Mouse (Mus musculus) thymus, adult 2 months (tissue): ENCODE results near the gene Abhd16a.
"Not testable (repeated sequence)": the region's sequence is repeated elsewhere in the genome, so short reads cannot be mapped to it uniquely, and the experiment has no call there.

Experiments
- CTCF ChIP-seq: fragments of 200-500 bp; IDR thresholded peaks from 2 replicates; pipeline ENCODE4 v1.5.1; 2012; ENCODE audit warnings: mild to moderate bottlenecking, control low read depth, low read length, moderate library complexity, borderline replicate concordance; ENCODE audit not compliant: control insufficient read depth, poor library complexity, insufficient read depth; ENCODE audit errors: extremely low read depth
- POLR2A ChIP-seq: fragments of 200-500 bp; IDR thresholded peaks from 2 replicates; pipeline ENCODE4 v1.6.1; 2012; ENCODE audit warnings: mild to moderate bottlenecking, low read length, control low read depth, moderate library complexity; ENCODE audit not compliant: control insufficient read depth, poor library complexity, insufficient read depth; ENCODE audit errors: extremely low read depth

DNA sequence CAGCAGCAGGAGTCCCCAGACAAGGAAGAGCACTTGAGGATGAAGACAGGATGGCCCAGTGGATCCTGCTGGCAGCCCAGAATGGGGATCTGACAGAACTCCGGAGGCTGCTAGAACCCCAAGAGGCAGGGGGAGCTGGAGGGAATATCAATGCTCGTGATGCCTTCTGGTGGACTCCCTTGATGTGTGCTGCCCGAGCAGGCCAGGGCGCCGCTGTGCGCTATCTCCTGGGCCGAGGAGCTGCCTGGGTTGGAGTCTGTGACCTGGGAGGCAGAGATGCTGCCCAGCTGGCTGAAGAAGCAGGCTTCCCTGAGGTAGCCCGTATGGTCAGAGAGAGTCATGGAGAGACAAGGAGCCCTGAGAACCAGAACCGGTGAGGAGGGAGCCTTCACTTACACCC lies 34.2 kb downstream of the Abhd16a start:
- not testable (repeated sequence) for TF ChIP-seq CTCF, POLR2A
